Mouse (Mus musculus): ENCODE data around the gene Zfp202.

Zfp202 gene

DNA sequence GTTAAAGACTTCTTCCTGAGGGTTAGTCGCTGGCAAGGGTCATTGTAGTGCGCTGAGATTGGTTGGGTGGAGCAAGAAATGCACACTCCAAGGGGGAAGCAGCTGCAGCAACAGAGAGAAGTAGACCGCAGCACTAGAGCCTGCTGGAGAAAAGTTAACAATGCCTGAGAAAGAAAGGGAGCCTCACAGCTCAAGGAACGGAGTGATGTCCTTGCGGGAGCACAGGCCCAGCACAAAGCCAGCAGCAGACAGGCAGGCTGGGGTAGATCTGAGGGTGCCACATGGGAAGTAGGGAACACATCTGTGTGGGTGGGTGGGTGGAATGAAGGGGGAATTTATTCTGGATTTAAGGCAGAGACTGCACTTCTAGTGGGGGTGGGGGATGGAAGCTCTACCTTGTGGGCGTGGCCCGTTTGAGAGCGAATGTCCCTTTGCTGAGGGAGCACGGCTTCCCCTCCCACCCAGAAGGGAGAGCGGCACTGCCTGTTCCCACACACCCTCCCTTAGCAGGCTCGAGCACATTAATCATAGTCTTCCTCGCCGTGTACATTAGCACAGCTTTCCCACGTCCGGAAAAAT, 49.2 kb downstream of the Zfp202 start:
- DNase-seq (ENCODE audit: low spot score): peak; percentile 23

DNA sequence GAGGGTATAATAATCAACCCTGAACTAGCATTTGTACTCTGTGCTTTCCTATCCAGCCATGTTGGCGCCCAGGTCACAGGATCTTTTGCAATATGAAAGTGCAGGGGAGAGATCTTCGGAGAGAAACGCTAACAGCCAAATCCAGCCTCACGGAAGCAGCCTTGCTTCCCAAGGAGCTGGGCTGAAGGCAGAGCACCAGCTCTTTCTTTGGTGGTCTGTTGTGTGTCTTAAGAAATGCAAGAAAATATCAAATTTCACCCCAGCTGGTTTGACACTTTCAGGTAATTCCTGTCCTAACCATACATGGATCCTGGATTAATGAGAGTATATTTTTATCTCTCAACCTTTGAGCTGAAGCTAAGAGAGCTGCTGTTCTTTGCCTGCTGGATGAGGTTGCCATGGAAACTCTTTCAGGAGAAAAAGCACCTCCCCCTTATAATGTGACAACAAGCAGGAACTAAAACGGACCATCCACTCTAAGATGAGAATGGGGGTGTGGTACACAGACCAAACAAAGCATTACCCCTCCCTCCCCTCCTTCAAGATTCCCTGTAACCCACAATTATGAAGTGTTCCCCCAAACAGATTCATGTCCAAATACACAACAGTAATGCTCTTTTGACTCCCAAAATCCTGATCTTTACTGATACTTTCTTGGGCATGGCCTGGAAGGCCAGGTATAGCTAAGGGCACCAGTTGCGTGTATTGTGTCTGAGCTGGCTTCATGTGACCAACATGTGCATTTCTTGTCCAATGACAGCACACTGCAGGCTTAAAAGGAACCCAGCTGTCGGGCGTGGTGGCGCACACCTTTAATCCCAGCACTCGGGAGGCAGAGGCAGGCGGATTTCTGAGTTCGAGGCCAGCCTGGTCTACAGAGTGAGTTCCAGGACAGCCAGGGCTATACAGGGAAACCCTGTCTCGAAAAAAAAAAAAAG, 50.1 kb downstream of the Zfp202 start:
- peak; percentile 6 for DNase-seq (ENCODE audit: low spot score)

- no peak for DNase-seq (ENCODE audit: low spot score)
These were observed 53.4 kb downstream of the Zfp202 start for GRCm38 (mm10) chr9:40245466-40245865.

DNA sequence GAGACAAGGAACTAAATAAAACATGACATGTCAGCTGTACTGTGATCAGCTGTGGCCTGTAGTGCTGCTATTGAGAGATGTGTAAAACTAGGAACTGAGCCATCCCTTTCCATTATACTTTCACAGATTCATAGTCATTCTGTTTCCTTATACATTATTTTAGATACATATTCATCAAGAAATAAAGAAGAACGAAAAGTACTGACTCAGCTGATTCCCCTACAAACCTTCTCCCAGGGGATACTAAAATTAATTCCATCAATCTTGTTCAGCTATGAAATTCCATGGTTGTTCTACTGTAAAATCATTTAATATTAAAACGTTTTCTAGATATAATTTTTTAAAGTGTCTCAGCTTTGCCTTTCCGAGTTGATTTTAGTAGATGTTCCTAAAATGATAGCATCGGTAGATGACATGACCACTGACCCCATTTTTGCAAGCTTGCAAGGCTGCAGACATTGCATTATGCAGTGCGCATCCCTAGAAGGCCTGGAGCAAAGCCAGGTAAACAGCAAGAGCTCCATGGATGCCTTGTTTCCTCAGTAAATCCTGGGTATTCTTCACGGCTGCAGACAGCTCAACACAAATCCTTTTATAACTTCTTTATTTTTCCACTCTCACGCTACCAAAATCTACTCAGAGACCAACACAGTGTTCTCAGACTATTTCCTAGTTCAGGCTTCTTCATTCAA, 54.0 kb downstream of the Zfp202 start:
- DNase-seq (ENCODE audit: low spot score): no peak

GRCm38 (mm10) chr9:40246702-40247101, 54.6 kb downstream of the Zfp202 start:
- no peak for DNase-seq (ENCODE audit: low spot score)

- no peak for DNase-seq (ENCODE audit: low spot score)
These were observed 57.0 kb downstream of the Zfp202 start for GRCm38 (mm10) chr9:40249106-40249505.

DNA sequence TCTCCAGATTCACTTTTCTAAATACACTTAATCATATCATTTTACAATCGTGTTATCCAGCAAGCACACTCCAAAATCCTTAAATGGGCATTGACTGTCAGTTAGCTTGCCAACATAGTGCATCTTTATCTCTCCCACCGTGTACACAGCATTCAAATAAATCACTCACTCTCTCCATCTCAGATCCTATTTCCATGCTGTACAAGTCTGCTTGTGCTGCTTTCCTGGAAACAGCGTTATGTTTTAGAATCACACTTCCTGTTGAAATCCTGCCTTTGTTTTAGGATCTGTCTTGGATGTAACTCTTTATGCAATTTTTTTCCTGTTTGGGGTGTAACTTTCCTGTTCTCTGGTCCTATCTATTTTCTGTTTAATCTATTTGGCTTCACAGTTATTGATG, 60.3 kb downstream of the Zfp202 start:
- no peak for DNase-seq (ENCODE audit: low spot score)
